Mouse (Mus musculus) left cerebral cortex, adult 9 months (tissue): ENCODE measurements around the gene Klf1.

ENCODE experiments used
- DNase-seq, 2 experiments: peaks; one replicate each; pipeline ENCODE4 v3.0.0; 2022; ENCODE audit warnings: low spot score in 2 of 2

Klf1 gene

GRCm38 (mm10) chr8:84901752-84902151 is at the start of gene Klf1:
Gene Klf1 (plus strand): TSS chr8:84901928.
- DNase-seq: no peak

- DNase-seq: no peak
These were observed 45.3 kb upstream of the Klf1 start for GRCm38 (mm10) chr8:84856434-84856833.

GRCm38 (mm10) chr8:84856864-84857441 is 44.8 kb upstream of the Klf1 start, which contains the start of gene Farsa:
Gene Farsa (plus strand): TSS chr8:84856989.
- DNase-seq: peak; percentile 75 to 96

- DNase-seq: peak in 1 of 2 experiments; percentile 40
These were observed 30.1 kb upstream of the Klf1 start, which contains the start of gene Syce2 for GRCm38 (mm10) chr8:84871376-84872308. Gene Syce2 (plus strand): TSS chr8:84872111.

GRCm38 (mm10) chr8:84872309-84872965 is 29.3 kb upstream of the Klf1 start:
- no peak for DNase-seq

- DNase-seq: no peak
These were observed 28.7 kb upstream of the Klf1 start for GRCm38 (mm10) chr8:84873016-84873415.

- no peak for DNase-seq
These were observed 27.4 kb upstream of the Klf1 start for GRCm38 (mm10) chr8:84874339-84874738.

- DNase-seq: no peak
These were observed 24.3 kb upstream of the Klf1 start for GRCm38 (mm10) chr8:84877297-84878035.

GRCm38 (mm10) chr8:84878915-84879314 is 22.8 kb upstream of the Klf1 start:
- DNase-seq: no peak

GRCm38 (mm10) chr8:84884728-84885127 is 17.0 kb upstream of the Klf1 start:
- no peak for DNase-seq

GRCm38 (mm10) chr8:84888280-84888679 is 13.4 kb upstream of the Klf1 start:
- no peak for DNase-seq

GRCm38 (mm10) chr8:84889141-84889540 is 12.6 kb upstream of the Klf1 start:
- DNase-seq: no peak

- no peak for DNase-seq
These were observed 8.6 kb upstream of the Klf1 start for GRCm38 (mm10) chr8:84892993-84893708.

- peak; percentile 93 to 96 for DNase-seq
These were observed 8.0 kb upstream of the Klf1 start, which contains the start of gene Gcdh for GRCm38 (mm10) chr8:84893709-84894134. Gene Gcdh (minus strand): TSS chr8:84893921.

- no peak for DNase-seq
These were observed 5.8 kb upstream of the Klf1 start for GRCm38 (mm10) chr8:84895963-84896362.

GRCm38 (mm10) chr8:84901071-84901470 is 657 bp upstream of the Klf1 start:
- DNase-seq: no peak

GRCm38 (mm10) chr8:84902367-84902919 is 715 bp downstream of the Klf1 start:
- no peak for DNase-seq

- DNase-seq: peak; percentile 53 to 93
These were observed 1.4 kb downstream of the Klf1 start for GRCm38 (mm10) chr8:84902920-84903661.

- DNase-seq: no peak
These were observed 2.6 kb downstream of the Klf1 start for GRCm38 (mm10) chr8:84904351-84904750.

- no peak for DNase-seq
These were observed 5.3 kb downstream of the Klf1 start for GRCm38 (mm10) chr8:84907037-84907436.
